Mouse (Mus musculus) MEL (cell line): ENCODE measurements around the gene Usp15. TPM values are rescaled to one million over a fixed set of nuclear protein-coding genes. Genes with fewer than 3 reads are reported as not detected.

Experiments
- DNase-seq: peaks from one replicate; pipeline ENCODE4 v3.0.0; 2011; ENCODE audit warnings: low read depth, low spot score
- H3K27ac ChIP-seq: 2 replicates; pipeline ENCODE4 v1.5.1; 2012; ENCODE audit warnings: low read depth, mild to moderate bottlenecking, control low read depth, low read length, moderate library complexity; ENCODE audit not compliant: control insufficient read depth
- H3K27me3 ChIP-seq, 2 experiments: fragments of 150-350 bp in 1 of 2; sonication (generic) in 1 of 2; 2 replicates each; pipeline ENCODE4 v1.6.1; 2012; ENCODE audit warnings: low read length in 2 of 2, mild to moderate bottlenecking in 2 of 2, improper control_type of control experiment in 1 of 2, moderate library complexity in 1 of 2; ENCODE audit not compliant: insufficient read depth in 2 of 2, control insufficient read depth in 1 of 2
- H3K36me3 ChIP-seq, 2 experiments: 2 replicates each; pipeline ENCODE4 v1.6.1; 2012 to 2014; ENCODE audit warnings: low read length in 2 of 2, improper control_type of control experiment in 1 of 2, inconsistent platforms in 1 of 2, mild to moderate bottlenecking in 1 of 2; ENCODE audit not compliant: insufficient read depth in 2 of 2, control insufficient read depth in 1 of 2
- H3K4me1 ChIP-seq, 2 experiments: fragments of 150-350 bp in 1 of 2; sonication (generic) in 1 of 2; 2 replicates each; pipeline ENCODE4 v1.6.1; 2012; ENCODE audit warnings: low read length in 2 of 2, improper control_type of control experiment in 1 of 2, mild to moderate bottlenecking in 1 of 2; ENCODE audit not compliant: insufficient read depth in 2 of 2, control insufficient read depth in 1 of 2
- H3K4me3 ChIP-seq, 2 experiments: fragments of 150-350 bp in 1 of 2; sonication (generic) in 1 of 2; 2 replicates each; pipeline ENCODE4 v1.5.1; 2012; ENCODE audit warnings: low read depth in 2 of 2, low read length in 2 of 2, mild to moderate bottlenecking in 2 of 2, moderate library complexity in 2 of 2, control low read depth in 1 of 2, improper control_type of control experiment in 1 of 2; ENCODE audit not compliant: control insufficient read depth in 1 of 2, insufficient read depth in 1 of 2
- H3K79me2 ChIP-seq: 2 replicates; pipeline ENCODE4 v1.6.1; 2012; ENCODE audit warnings: mild to moderate bottlenecking, low read length, moderate library complexity; ENCODE audit not compliant: control insufficient read depth, poor library complexity, insufficient read depth
- H3K9ac ChIP-seq: 2 replicates; pipeline ENCODE4 v1.6.1; 2012; ENCODE audit warnings: low read depth, mild to moderate bottlenecking, control low read depth, low read length, moderate library complexity; ENCODE audit not compliant: control insufficient read depth, poor library complexity, severe bottlenecking
- H3K9me3 ChIP-seq: fragments of 150-350 bp; sonication (generic); replicated peaks from 2 replicates; pipeline ENCODE4 v1.6.1; 2012; ENCODE audit warnings: mild to moderate bottlenecking, low read length, improper control_type of control experiment, moderate library complexity; ENCODE audit not compliant: insufficient read depth
- BHLHE40 ChIP-seq: IDR thresholded peaks from 2 replicates; pipeline ENCODE4 v1.6.1; 2012; ENCODE audit warnings: low read depth, mild to moderate bottlenecking, inconsistent platforms, low read length, improper control_type of control experiment, borderline replicate concordance
- CHD2 ChIP-seq: IDR thresholded peaks from 2 replicates; pipeline ENCODE4 v1.6.1; 2011; ENCODE audit warnings: low read length, improper control_type of control experiment
- CTCF ChIP-seq, 3 experiments: IDR thresholded peaks in 2 of 3; conservative IDR thresholded peaks in 1 of 3; 2 replicates each; pipeline ENCODE4 v1.5.1; 2011 to 2012; ENCODE audit warnings: low read length in 3 of 3, low read depth in 2 of 3, mild to moderate bottlenecking in 2 of 3, improper control_type of control experiment in 1 of 3, inconsistent platforms in 1 of 3, mixed read lengths in 1 of 3, moderate library complexity in 1 of 3; ENCODE audit not compliant: control insufficient read depth in 1 of 3, insufficient read depth in 1 of 3, poor library complexity in 1 of 3, severe bottlenecking in 1 of 3
- EP300 ChIP-seq, 2 experiments: IDR thresholded peaks; 2 replicates each; pipeline ENCODE4 v1.6.1; 2011; ENCODE audit warnings: improper control_type of control experiment in 2 of 2, low read length in 2 of 2, low read depth in 1 of 2, mild to moderate bottlenecking in 1 of 2
- ETS1 ChIP-seq: IDR thresholded peaks from 2 replicates; pipeline ENCODE4 v1.6.1; 2012; ENCODE audit warnings: low read depth, mild to moderate bottlenecking, inconsistent platforms, low read length, improper control_type of control experiment, moderate library complexity
- GABPA ChIP-seq: IDR thresholded peaks from 2 replicates; pipeline ENCODE4 v1.6.1; 2012; ENCODE audit warnings: low read depth, mild to moderate bottlenecking, inconsistent platforms, low read length, improper control_type of control experiment, moderate library complexity
- HCFC1 ChIP-seq: IDR thresholded peaks from 2 replicates; pipeline ENCODE4 v1.6.1; 2012; ENCODE audit warnings: low read depth, mild to moderate bottlenecking, inconsistent platforms, low read length, improper control_type of control experiment, moderate library complexity
- JUND ChIP-seq: IDR thresholded peaks from 2 replicates; pipeline ENCODE4 v1.6.1; 2011; ENCODE audit warnings: low read depth, mild to moderate bottlenecking, improper control_type of control experiment, low read length
- KAT2A ChIP-seq: conservative IDR thresholded peaks from 2 replicates; pipeline ENCODE4 v1.6.1; 2012; ENCODE audit warnings: low read depth, low read length, improper control_type of control experiment, inconsistent platforms
- MAFK ChIP-seq: IDR thresholded peaks from 2 replicates; pipeline ENCODE4 v1.6.1; 2011; ENCODE audit warnings: low read depth, mild to moderate bottlenecking, low read length, improper control_type of control experiment, borderline replicate concordance
- MEF2A ChIP-seq: IDR thresholded peaks from 2 replicates; pipeline ENCODE4 v1.6.1; 2014; ENCODE audit warnings: low read depth, mild to moderate bottlenecking, inconsistent platforms, low read length, improper control_type of control experiment; ENCODE audit not compliant: poor library complexity, insufficient replicate concordance, severe bottlenecking; ENCODE audit errors: extremely low read depth
- MXI1 ChIP-seq: IDR thresholded peaks from 2 replicates; pipeline ENCODE4 v1.6.1; 2011; ENCODE audit warnings: mild to moderate bottlenecking, low read depth, low read length, improper control_type of control experiment
- MYC ChIP-seq: IDR thresholded peaks from 2 replicates; pipeline ENCODE4 v1.6.1; 2011; ENCODE audit warnings: low read depth, mild to moderate bottlenecking, low read length, improper control_type of control experiment, moderate library complexity
- NELFE ChIP-seq: IDR thresholded peaks from 2 replicates; pipeline ENCODE4 v1.6.1; 2011; ENCODE audit warnings: low read depth, low read length, improper control_type of control experiment
- NRF1 ChIP-seq: IDR thresholded peaks from 2 replicates; pipeline ENCODE4 v1.6.1; 2014; ENCODE audit warnings: low read depth, mild to moderate bottlenecking, inconsistent platforms, low read length, improper control_type of control experiment, moderate library complexity; ENCODE audit not compliant: poor library complexity, insufficient read depth, severe bottlenecking
- POLR2A ChIP-seq, 2 experiments: IDR thresholded peaks; 2 replicates each; pipeline ENCODE4 v1.6.1; 2011 to 2012; ENCODE audit warnings: low read length in 2 of 2, mild to moderate bottlenecking in 2 of 2, control low read depth in 1 of 2, improper control_type of control experiment in 1 of 2, low read depth in 1 of 2, moderate library complexity in 1 of 2; ENCODE audit not compliant: control insufficient read depth in 1 of 2, insufficient read depth in 1 of 2, poor library complexity in 1 of 2
- POLR2AphosphoS5 ChIP-seq: IDR thresholded peaks from 2 replicates; pipeline ENCODE4 v1.6.1; 2012; ENCODE audit warnings: low read depth, borderline replicate concordance, mild to moderate bottlenecking, inconsistent platforms, low read length, moderate library complexity, mixed read lengths
- RAD21 ChIP-seq: IDR thresholded peaks from 2 replicates; pipeline ENCODE4 v1.6.1; 2011; ENCODE audit warnings: mild to moderate bottlenecking, low read depth, low read length, improper control_type of control experiment
- SMC3 ChIP-seq: IDR thresholded peaks from 2 replicates; pipeline ENCODE4 v1.6.1; 2011; ENCODE audit warnings: low read depth, low read length, improper control_type of control experiment
- TBP ChIP-seq: IDR thresholded peaks from 2 replicates; pipeline ENCODE4 v1.8.0; 2011; ENCODE audit warnings: low read depth, low read length, improper control_type of control experiment
- USF1 ChIP-seq: IDR thresholded peaks from 2 replicates; pipeline ENCODE4 v1.6.1; 2014; ENCODE audit warnings: low read depth, mild to moderate bottlenecking, inconsistent platforms, low read length, improper control_type of control experiment, moderate library complexity
- USF2 ChIP-seq, 2 experiments: IDR thresholded peaks; 2 replicates each; pipeline ENCODE4 v1.6.1; 2011 to 2012; ENCODE audit warnings: improper control_type of control experiment in 2 of 2, low read length in 2 of 2, borderline replicate concordance in 1 of 2, inconsistent platforms in 1 of 2, low read depth in 1 of 2, mild to moderate bottlenecking in 1 of 2; ENCODE audit not compliant: insufficient read depth in 1 of 2
- ZC3H11A ChIP-seq: IDR thresholded peaks from 2 replicates; pipeline ENCODE4 v1.6.1; 2012; ENCODE audit warnings: low read depth, mild to moderate bottlenecking, inconsistent platforms, low read length, improper control_type of control experiment
- ZKSCAN1 ChIP-seq: IDR thresholded peaks from 2 replicates; pipeline ENCODE4 v1.6.1; 2012; ENCODE audit warnings: low read depth, mild to moderate bottlenecking, inconsistent platforms, low read length, improper control_type of control experiment, moderate library complexity
- polyA plus RNA-seq, 2 experiments: library from polyadenylated mRNA; stranded (reverse) in 1 of 2; unstranded in 1 of 2; fragments of >175 nt in 1 of 2; fragments of >200 nt in 1 of 2; gene quantifications; 2 replicates each; pipeline versions ENCODE4 v1.2.1 to v1.2.4; 2012; ENCODE audit warnings: low replicate concordance in 2 of 2, low read depth in 1 of 2; ENCODE audit not compliant: insufficient read length in 2 of 2, insufficient read depth in 1 of 2, missing spikeins in 1 of 2
- total RNA-seq: library from RNA; depleted of rRNA; stranded (reverse); fragments of 300-350 nt; gene quantifications from 2 replicates; pipeline ENCODE4 v1.2.3, GENCODE M21; 2012

The Usp15 gene
- total and polyA plus RNA-seq, 3 experiments = 98.2 to 150 (median 117) TPM

- Histone ChIP-seq H3K27ac (no peak overlapping the region), H3K36me3 (peaks cover 0 to 44% of the 10 kb centered on the region in 2 experiments; a peak in 2 of 4 replicates), H3K9me3 (no peaks in the 10 kb centered on the region)
Observed at GRCm38 (mm10) chr10:123156392-123156791, 40.4 kb downstream of the Usp15 start.

GRCm38 (mm10) chr10:123155764-123156163 is 41.0 kb downstream of the Usp15 start:
- no peak for DNase-seq
- no peaks in the 10 kb centered on the region for H3K27me3 ChIP-seq
- no peaks in the 10 kb centered on the region for H3K79me2 ChIP-seq
- H3K4me3 ChIP-seq = no peak overlapping the region
- H3K27ac ChIP-seq = no peak overlapping the region
- no peaks in the 10 kb centered on the region for H3K4me1 ChIP-seq
- peaks cover 0 to 38% of the 10 kb centered on the region in 2 experiments; a peak in 2 of 4 replicates for H3K36me3 ChIP-seq
- H3K9ac ChIP-seq = no peak overlapping the region
- TF ChIP-seq POLR2A (IDR thresholded peaks at IDR 0.05; ENCODE audit: control insufficient read depth in 1 of 2, insufficient read depth in 1 of 2, low read depth in 1 of 2, low read length in 2 of 2, poor library complexity in 1 of 2) (no peak), TBP (no peak), HCFC1 (no peak), KAT2A (no peak), GABPA (no peak), POLR2AphosphoS5 (no peak), USF2 (IDR thresholded peaks at IDR 0.05; ENCODE audit: borderline replicate concordance in 1 of 2, insufficient read depth in 1 of 2, low read depth in 1 of 2, low read length in 2 of 2) (no peak), ETS1 (no peak), EP300 (IDR thresholded peaks at IDR 0.05; ENCODE audit: low read depth in 1 of 2, low read length in 2 of 2) (no peak), RAD21 (no peak), CHD2 (no peak), BHLHE40 (no peak), CTCF (IDR thresholded peaks at IDR 0.05 in 2 of 3, conservative IDR thresholded peaks at IDR 0.05 in 1 of 3; ENCODE audit: control insufficient read depth in 1 of 3, insufficient read depth in 1 of 3, low read depth in 2 of 3, low read length in 3 of 3, poor library complexity in 1 of 3, severe bottlenecking in 1 of 3) (no peak), NRF1 (no peak)
- TF ChIP-seq, all 39 proteins: peak for 0
- no peaks in the 10 kb centered on the region for H3K9me3 ChIP-seq

More at GRCm38 (mm10) chr10:123156392-123156791, 40.4 kb downstream of the Usp15 start:
- no peaks in the 10 kb centered on the region for H3K27me3 ChIP-seq
- no peak for DNase-seq
- no peak overlapping the region for H3K9ac ChIP-seq
- TF ChIP-seq GABPA (no peak), MEF2A (no peak), JUND (no peak), KAT2A (no peak), MXI1 (no peak), NELFE (no peak), CTCF (IDR thresholded peaks at IDR 0.05 in 2 of 3, conservative IDR thresholded peaks at IDR 0.05 in 1 of 3; ENCODE audit: control insufficient read depth in 1 of 3, insufficient read depth in 1 of 3, low read depth in 2 of 3, low read length in 3 of 3, poor library complexity in 1 of 3, severe bottlenecking in 1 of 3) (no peak), TBP (no peak), SMC3 (no peak), POLR2A (IDR thresholded peaks at IDR 0.05; ENCODE audit: control insufficient read depth in 1 of 2, insufficient read depth in 1 of 2, low read depth in 1 of 2, low read length in 2 of 2, poor library complexity in 1 of 2) (no peak), MYC (no peak), USF1 (no peak), ZC3H11A (no peak), POLR2AphosphoS5 (no peak), EP300 (IDR thresholded peaks at IDR 0.05; ENCODE audit: low read depth in 1 of 2, low read length in 2 of 2) (no peak), MAFK (no peak), CHD2 (no peak), ZKSCAN1 (no peak)
- no peak overlapping the region for H3K4me3 ChIP-seq
- no peaks in the 10 kb centered on the region for H3K4me1 ChIP-seq
- no peaks in the 10 kb centered on the region for H3K79me2 ChIP-seq
